Mouse (Mus musculus) lung, embryonic 16.5 days (tissue): ENCODE data around the gene Tdrd9. TPM values are rescaled to one million over a fixed set of nuclear protein-coding genes. Genes with fewer than 3 reads are reported as not detected.

Experiments
- ATAC-seq: fragments of 200-750 bp; cut with Nextera tagmentation; 2 replicates; pipeline ENCODE4 v1.8.0; 2017; ENCODE audit warnings: low read depth, mild to moderate bottlenecking, moderate library complexity
- H3K27ac ChIP-seq: fragments of 300-500 bp; sonication (generic); 2 replicates; pipeline ENCODE4 v1.5.1; 2014; ENCODE audit warnings: mild to moderate bottlenecking, control low read depth, low read length
- H3K27me3 ChIP-seq: fragments of 300-500 bp; sonication (generic); 2 replicates; pipeline ENCODE4 v1.6.1; 2014; ENCODE audit warnings: low read depth, low read length, mixed read lengths; ENCODE audit not compliant: control insufficient read depth, insufficient read depth
- H3K36me3 ChIP-seq: fragments of 300-500 bp; sonication (generic); 2 replicates; pipeline ENCODE4 v1.6.1; 2014; ENCODE audit warnings: low read length; ENCODE audit not compliant: control insufficient read depth, insufficient read depth
- H3K4me1 ChIP-seq: fragments of 300-500 bp; sonication (generic); replicated peaks from 2 replicates; pipeline ENCODE4 v1.6.1; 2014; ENCODE audit warnings: low read length, mixed read lengths; ENCODE audit not compliant: control insufficient read depth, insufficient read depth
- H3K4me2 ChIP-seq: fragments of 300-500 bp; sonication (generic); 2 replicates; pipeline ENCODE4 v1.6.1; 2014; ENCODE audit warnings: low read depth, low read length, control low read depth
- H3K4me3 ChIP-seq: fragments of 300-500 bp; sonication (generic); 2 replicates; pipeline ENCODE4 v1.5.1; 2014; ENCODE audit warnings: mild to moderate bottlenecking, low read length, control low read depth
- H3K9ac ChIP-seq: fragments of 300-500 bp; sonication (generic); 2 replicates; pipeline ENCODE4 v1.6.1; 2014; ENCODE audit warnings: low read length, control low read depth
- H3K9me3 ChIP-seq: fragments of 300-500 bp; sonication (generic); 2 replicates; pipeline ENCODE4 v1.6.1; 2016; ENCODE audit warnings: low read length; ENCODE audit not compliant: control insufficient read depth
- WGBS: fragments of 180-500 bp; shearing (Covaris S2); extraction: QIAGEN DNeasy Blood & Tissue Kit; methylation state at CpG from one replicate; pipeline ENCODE4 v1.1.7; 2014; 5-methylcytosine and 5-hydroxymethylcytosine counted together
- polyA plus RNA-seq: library from polyadenylated mRNA; unstranded; fragments of >200 nt; fragmentation: Nextera tagmentation; extraction: Ambion mirVana; gene quantifications from 2 replicates; pipeline ENCODE4 v1.2.1, GENCODE M21; 2015

Tdrd9 gene
- polyA plus RNA-seq, 1 experiment from 2014 or later, result 0.23 TPM

GRCm38 (mm10) chr12:112103179-112103578, 131.8 kb downstream of the Tdrd9 start:
- 85% methylated on average over 5 of the region's 5 CpGs for WGBS
- ATAC-seq, result no peak
- H3K4me1 ChIP-seq, result peaks cover 10% of the 10 kb centered on the region

GRCm38 (mm10) chr12:112104890-112105289, 133.5 kb downstream of the Tdrd9 start:
- no peaks in the 10 kb centered on the region for H3K9me3 ChIP-seq
- 84% methylated on average over 11 of the region's 11 CpGs for WGBS

More at GRCm38 (mm10) chr12:112103179-112103578, 131.8 kb downstream of the Tdrd9 start:
- no peaks in the 10 kb centered on the region for H3K9me3 ChIP-seq
- H3K27me3 ChIP-seq, result peaks cover 5% of the 10 kb centered on the region; the same call in 1 of the 2 replicates
- no peaks in the 10 kb centered on the region for H3K36me3 ChIP-seq
- H3K4me2 ChIP-seq, result no peak overlapping the region
- H3K27ac ChIP-seq, result no peak overlapping the region
- H3K9ac ChIP-seq, result no peak overlapping the region
- no peak overlapping the region for H3K4me3 ChIP-seq

DNA sequence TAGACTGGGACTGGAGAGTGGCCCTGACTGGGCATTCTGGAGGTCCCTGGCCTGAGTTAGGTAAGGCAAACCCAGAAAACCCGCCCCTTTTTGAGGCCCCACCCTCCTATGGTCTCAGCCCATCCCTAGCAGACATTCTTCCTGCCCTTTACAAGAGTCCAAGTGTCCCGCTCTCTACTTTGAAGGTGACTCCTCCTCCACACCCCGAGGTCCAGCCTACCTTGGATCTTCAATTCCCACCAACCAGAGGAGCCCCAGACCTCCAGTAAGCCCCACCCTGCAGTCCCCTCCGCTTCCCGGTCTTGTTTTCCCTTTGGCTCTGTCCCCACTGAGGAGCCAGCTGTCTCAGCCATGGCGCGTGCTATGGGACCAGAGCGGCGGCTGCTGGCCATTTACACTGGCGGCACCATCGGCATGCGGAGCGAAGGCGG, 135.2 kb downstream of the Tdrd9 start, which contains the start of gene Aspg:
Aspg (plus strand) TSS at position 139 of the 431 bp plus-strand sequence.
- H3K4me3 ChIP-seq, result peak within 1 kb of the TSS; percentile 34
- H3K27ac ChIP-seq, result no peak within 1 kb of the TSS; the same call in 1 of the 2 replicates
- no peaks in the 10 kb centered on the region for H3K9me3 ChIP-seq
- H3K4me1 ChIP-seq, result peaks cover 7% of the 10 kb centered on the region
- WGBS, result 2% methylated on average over 14 of the region's 14 CpGs
- H3K36me3 ChIP-seq, result no peaks in the 10 kb centered on the region
- peaks cover 5% of the 10 kb centered on the region; the same call in 1 of the 2 replicates for H3K27me3 ChIP-seq
- H3K9ac ChIP-seq, result peak within 1 kb of the TSS; percentile 44; the same call in 1 of the 2 replicates
- ATAC-seq, result peak; percentile 81
- H3K4me2 ChIP-seq, result peak within 1 kb of the TSS; percentile 50

More at GRCm38 (mm10) chr12:112104890-112105289, 133.5 kb downstream of the Tdrd9 start:
- Histone ChIP-seq H3K36me3 (no peaks in the 10 kb centered on the region), H3K4me3 (no peak overlapping the region), H3K27ac (no peak overlapping the region), H3K27me3 (peaks cover 5% of the 10 kb centered on the region; the same call in 1 of the 2 replicates), H3K4me1 (peaks cover 10% of the 10 kb centered on the region), H3K4me2 (no peak overlapping the region), H3K9ac (no peak overlapping the region)
- ATAC-seq, result no peak

DNA sequence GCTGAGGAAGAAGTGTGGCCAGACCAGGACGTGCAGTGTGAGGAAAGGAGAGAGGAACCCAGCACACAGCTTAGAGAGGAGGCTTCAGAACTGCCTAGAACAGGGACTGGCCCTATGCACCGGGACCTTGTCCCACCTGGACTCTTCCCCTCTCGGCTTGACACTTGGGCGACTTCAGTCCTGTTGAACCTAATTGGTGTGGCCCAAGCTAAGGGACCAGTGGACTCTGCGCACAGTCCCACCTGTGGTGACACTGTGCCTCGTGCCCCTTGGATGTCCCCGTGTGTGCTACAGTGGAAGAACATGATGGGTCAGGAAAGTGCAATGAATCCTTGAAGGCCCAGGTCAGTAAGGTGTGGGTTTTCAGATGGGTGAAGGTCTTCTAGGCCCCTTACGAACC, 136.3 kb downstream of the Tdrd9 start:
- no peak overlapping the region for H3K4me2 ChIP-seq

GRCm38 (mm10) chr12:112108696-112109445, 137.5 kb downstream of the Tdrd9 start:
- no peak for ATAC-seq
- peaks cover 5% of the 10 kb centered on the region; the same call in 1 of the 2 replicates for H3K27me3 ChIP-seq
- H3K4me1 ChIP-seq, result peaks cover 7% of the 10 kb centered on the region
- no peak overlapping the region for H3K4me2 ChIP-seq
- 71% methylated on average over 11 of the region's 11 CpGs for WGBS
- no peaks in the 10 kb centered on the region for H3K36me3 ChIP-seq
- H3K9ac ChIP-seq, result no peak overlapping the region
- H3K27ac ChIP-seq, result no peak overlapping the region
- no peaks in the 10 kb centered on the region for H3K9me3 ChIP-seq
- no peak overlapping the region for H3K4me3 ChIP-seq

More for the DNA sequence above, 136.3 kb downstream of the Tdrd9 start:
- Histone ChIP-seq H3K27ac (no peak overlapping the region), H3K27me3 (peaks cover 5% of the 10 kb centered on the region; the same call in 1 of the 2 replicates), H3K4me1 (peaks cover 7% of the 10 kb centered on the region), H3K4me3 (no peak overlapping the region), H3K9me3 (no peaks in the 10 kb centered on the region), H3K36me3 (no peaks in the 10 kb centered on the region), H3K9ac (no peak overlapping the region)
- no peak for ATAC-seq
- WGBS, result 85% methylated on average over 8 of the region's 8 CpGs

- Histone ChIP-seq H3K4me1 (peaks cover 7% of the 10 kb centered on the region), H3K9me3 (no peaks in the 10 kb centered on the region), H3K27me3 (peaks cover 5% of the 10 kb centered on the region; the same call in 1 of the 2 replicates), H3K27ac (no peak overlapping the region), H3K9ac (no peak overlapping the region), H3K36me3 (no peaks in the 10 kb centered on the region), H3K4me2 (no peak overlapping the region), H3K4me3 (no peak overlapping the region)
- 71% methylated on average over 9 of the region's 9 CpGs for WGBS
- ATAC-seq, result no peak
Measured at GRCm38 (mm10) chr12:112109701-112110100, 138.3 kb downstream of the Tdrd9 start.

GRCm38 (mm10) chr12:112111323-112111722, 140.0 kb downstream of the Tdrd9 start:
- no peak overlapping the region for H3K4me3 ChIP-seq
- 83% methylated on average over 5 of the region's 5 CpGs for WGBS
- H3K9ac ChIP-seq, result no peak overlapping the region
- H3K4me1 ChIP-seq, result peaks cover 7% of the 10 kb centered on the region
- H3K9me3 ChIP-seq, result no peaks in the 10 kb centered on the region
- H3K36me3 ChIP-seq, result no peaks in the 10 kb centered on the region
- H3K27me3 ChIP-seq, result peaks cover 5% of the 10 kb centered on the region; the same call in 1 of the 2 replicates
- no peak overlapping the region for H3K4me2 ChIP-seq
- no peak overlapping the region for H3K27ac ChIP-seq
- ATAC-seq, result no peak

DNA sequence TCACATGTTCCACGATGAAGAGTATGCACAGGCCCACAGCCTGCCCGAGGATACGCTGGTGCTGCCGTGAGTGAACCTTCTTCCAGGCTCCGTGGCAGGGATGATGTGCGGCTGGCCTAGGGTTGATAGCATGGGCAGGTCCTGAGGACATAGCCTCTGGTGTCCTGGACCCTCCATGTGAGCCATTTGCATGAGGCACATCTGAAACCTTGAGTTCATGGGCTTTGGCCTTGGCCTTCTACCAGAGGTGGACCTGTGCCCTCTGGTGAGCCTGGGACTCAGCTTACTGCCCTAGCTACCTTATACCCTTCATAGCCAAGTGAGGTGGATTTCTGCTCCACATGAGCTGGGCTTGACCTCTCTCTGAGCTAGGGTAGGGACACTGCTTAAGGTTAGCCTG, 140.9 kb downstream of the Tdrd9 start:
- no peak for ATAC-seq
- Histone ChIP-seq H3K9me3 (no peaks in the 10 kb centered on the region), H3K27me3 (no peaks in the 10 kb centered on the region), H3K36me3 (no peaks in the 10 kb centered on the region), H3K27ac (no peak overlapping the region), H3K4me3 (no peak overlapping the region), H3K9ac (no peak overlapping the region), H3K4me2 (no peak overlapping the region), H3K4me1 (no peaks in the 10 kb centered on the region)
- WGBS, result 86% methylated on average over 6 of the region's 6 CpGs

DNA sequence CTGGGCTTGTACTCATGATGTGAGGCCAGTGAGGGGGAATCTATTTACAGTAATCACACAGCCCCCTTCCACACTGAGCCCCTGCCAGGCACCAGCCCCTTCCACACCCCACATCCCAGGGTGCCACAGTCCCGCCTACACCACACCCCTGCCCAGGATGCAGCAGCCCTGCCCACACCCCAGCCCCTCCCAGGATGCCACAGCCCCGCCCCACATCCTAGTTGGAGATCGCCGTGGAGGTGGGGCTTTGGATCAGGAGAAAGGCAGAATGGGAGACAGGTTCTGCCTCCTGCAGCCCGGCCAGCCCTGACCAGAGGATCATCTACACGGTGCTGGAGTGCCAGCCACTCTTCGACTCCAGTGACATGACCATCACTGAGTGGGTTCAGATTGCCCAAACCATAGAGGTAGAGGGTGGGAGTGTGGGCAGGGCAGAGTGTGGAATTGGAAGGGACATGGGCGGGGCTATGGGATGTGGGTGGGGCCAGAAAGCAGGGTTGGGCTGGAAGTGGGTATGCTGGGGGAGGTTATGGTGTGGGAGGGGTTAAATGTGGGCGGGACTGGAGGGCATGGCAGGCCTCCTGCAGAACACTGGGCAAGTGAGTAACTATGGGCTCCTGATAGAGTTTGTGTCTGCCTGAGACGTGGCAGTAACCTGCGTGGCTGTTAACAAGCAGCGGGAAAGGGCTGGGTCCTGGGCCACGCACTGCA, 141.5 kb downstream of the Tdrd9 start:
- no peaks in the 10 kb centered on the region for H3K4me1 ChIP-seq
- H3K36me3 ChIP-seq, result no peaks in the 10 kb centered on the region
- no peak overlapping the region for H3K4me2 ChIP-seq
- no peak overlapping the region for H3K4me3 ChIP-seq
- H3K27ac ChIP-seq, result no peak overlapping the region
- peak; percentile 27; the same call in 1 of the 2 replicates for ATAC-seq
- 20% methylated on average over 13 of the region's 13 CpGs for WGBS
- H3K9me3 ChIP-seq, result no peaks in the 10 kb centered on the region
- no peaks in the 10 kb centered on the region for H3K27me3 ChIP-seq
- no peak overlapping the region for H3K9ac ChIP-seq
